Comparison of ENCODE assay signal across 9 mouse cellular contexts in genomic region chr5:96163396-96164020, GRCm38 (mm10). TPM values are rescaled to one million over a fixed set of nuclear protein-coding genes. Genes with fewer than 3 reads are reported as not detected.
DNase-seq lines count a peak whose midpoint lies in the region; ATAC-seq and TF ChIP-seq lines count a peak whose summit lies in the region.
"Had no signal": no experiment of that assay in that cellular context is flagged by ENCODE, and none has a peak within 500 bp of the region (broad histone marks: within the 10 kb centered on the region; RNA-seq: fewer than 3 reads in every experiment).

No protein-coding gene starts in this region.

- peak overlapping the region; percentile 76 for H3K9ac ChIP-seq in heart, embryonic 16.5 days (ENCODE audit: low read length)
- peak overlapping the region; percentile 98 for H3K9ac ChIP-seq in hindbrain, embryonic 13.5 days
- peak overlapping the region; percentile 99 for H3K9ac ChIP-seq in midbrain, embryonic 15.5 days

- ATAC-seq in heart, embryonic 16.5 days (replicated peaks; ENCODE audit: extremely low read depth, insufficient read depth, low FRiP score) = no peak
- ATAC-seq in G1E (ENCODE audit: extremely low read depth, insufficient number of reproducible peaks, low FRiP score, poor library complexity, severe bottlenecking) = no peak
- ATAC-seq in hindbrain, embryonic 13.5 days (ENCODE audit: low FRiP score) = no peak
- ATAC-seq in midbrain, embryonic 15.5 days (replicated peaks) = no peak

- H3K27ac ChIP-seq in heart, embryonic 16.5 days (ENCODE audit: low read length) = peak overlapping the region; percentile 98
- H3K27ac ChIP-seq in hindbrain, embryonic 13.5 days = peak overlapping the region; percentile 99
- peak overlapping the region; percentile 99 for H3K27ac ChIP-seq in midbrain, embryonic 15.5 days

- H3K4me2 ChIP-seq in heart, embryonic 16.5 days (ENCODE audit: low read depth, low read length) = peak overlapping the region; percentile 72
- peak overlapping the region; percentile 69 for H3K4me2 ChIP-seq in hindbrain, embryonic 13.5 days
- H3K4me2 ChIP-seq in midbrain, embryonic 15.5 days = peak overlapping the region; percentile 68

- no peaks in the 10 kb centered on the region for H3K27me3 ChIP-seq in heart, embryonic 16.5 days (ENCODE audit: control insufficient read depth, insufficient read depth, low read length)
- no peaks in the 10 kb centered on the region for H3K27me3 ChIP-seq in G1E (ENCODE audit: insufficient read depth, low read length)
- no peaks in the 10 kb centered on the region for H3K27me3 ChIP-seq in hindbrain, embryonic 13.5 days
- H3K27me3 ChIP-seq in midbrain, embryonic 15.5 days (replicated peaks) = no peaks in the 10 kb centered on the region

- 0% methylated on average over 1 of the region's 1 CpGs for WGBS in heart, embryonic 16.5 days
- WGBS in hindbrain, embryonic 13.5 days = 0% methylated on average over 1 of the region's 1 CpGs
- 3% methylated on average over 1 of the region's 1 CpGs for WGBS in midbrain, embryonic 15.5 days

- peaks cover 23% of the 10 kb centered on the region for H3K4me1 ChIP-seq in heart, embryonic 16.5 days (ENCODE audit: control insufficient read depth, insufficient read depth, low read length)
- peaks cover 21% of the 10 kb centered on the region for H3K4me1 ChIP-seq in G1E (ENCODE audit: insufficient read depth, low read depth, low read length)
- H3K4me1 ChIP-seq in hindbrain, embryonic 13.5 days (replicated peaks) = peaks cover 14% of the 10 kb centered on the region
- peaks cover 22% of the 10 kb centered on the region for H3K4me1 ChIP-seq in midbrain, embryonic 15.5 days

- no peak for DNase-seq in heart, postnatal 25 days (ENCODE audit: low spot score)
- DNase-seq in G1E (ENCODE audit: low spot score) = no peak
- DNase-seq in layer of hippocampus, adult 18-20 months (ENCODE audit: low spot score in 2 of 2) = no peak
- no peak for DNase-seq in B cell, adult 2 months
- DNase-seq in cerebellum, adult 11 months = no peak
- DNase-seq: layer of hippocampus, postnatal 36 days had no signal

- peak overlapping the region; percentile 96 for H3K4me3 ChIP-seq in heart, embryonic 16.5 days (ENCODE audit: low read length)
- peak overlapping the region; percentile 97 for H3K4me3 ChIP-seq in G1E (ENCODE audit: low read depth, low read length)
- peak overlapping the region; percentile 97 for H3K4me3 ChIP-seq in hindbrain, embryonic 13.5 days
- H3K4me3 ChIP-seq in midbrain, embryonic 15.5 days = peak overlapping the region; percentile 98

- H3K9me3 ChIP-seq in heart, embryonic 16.5 days (replicated peaks; ENCODE audit: control insufficient read depth, low read length) = peaks cover 4% of the 10 kb centered on the region; the same call in 1 of the 2 replicates
- H3K9me3 ChIP-seq in G1E (replicated peaks) = peaks cover 8% of the 10 kb centered on the region
- no peaks in the 10 kb centered on the region for H3K9me3 ChIP-seq in hindbrain, embryonic 13.5 days
- no peaks in the 10 kb centered on the region for H3K9me3 ChIP-seq in midbrain, embryonic 15.5 days

- intact Hi-C loops in heart, postnatal 25 days (cut with DNase I) = no loop called here

- TF ChIP-seq CTCF in G1E (IDR thresholded peaks at IDR 0.05; ENCODE audit: low read depth, low read length) = no peak

- H3K36me3 ChIP-seq in heart, embryonic 16.5 days (ENCODE audit: control insufficient read depth, insufficient read depth) = no peaks in the 10 kb centered on the region
- H3K36me3 ChIP-seq in G1E (replicated peaks) = peaks cover 2% of the 10 kb centered on the region
- no peaks in the 10 kb centered on the region for H3K36me3 ChIP-seq in hindbrain, embryonic 13.5 days
- H3K36me3 ChIP-seq in midbrain, embryonic 15.5 days (replicated peaks) = no peaks in the 10 kb centered on the region

RNA-seq across cellular contexts. Expression of gene Cnot6l, which starts 0.5 kb away (rescaled TPM):
- 14.6 and 17.2 TPM in 2 replicates for polyA plus RNA-seq in heart, embryonic 16.5 days (2015; fragmentation: Nextera tagmentation; extraction: Ambion mirVana)
- 10 to 100 TPM; 59.6 to 75.5 TPM for total RNA-seq in heart, postnatal 25 days (2021)
- total RNA-seq in G1E (2014; fragmentation: Nextera tagmentation) = 190 and 198 TPM in 2 replicates
- 111 and 141 TPM in 2 replicates for total RNA-seq in G1E (2017)
- polyA plus RNA-seq in G1E (2012) = 6.0 and 6.8 TPM in 2 replicates
- polyA plus RNA-seq in hindbrain, embryonic 13.5 days (2015; fragmentation: Nextera tagmentation; extraction: Ambion mirVana) = 13.3 and 14.7 TPM in 2 replicates
- 14.6 and 16.4 TPM in 2 replicates for polyA plus RNA-seq in midbrain, embryonic 15.5 days (2015; fragmentation: Nextera tagmentation; extraction: Ambion mirVana)
- 10 to 100 TPM; 70.1 to 80.2 TPM for total RNA-seq in layer of hippocampus, adult 18-20 months (2021)

RNA-seq across cellular contexts. Expression of gene Mrpl1, which starts 45.8 kb away (rescaled TPM):
- 20.9 and 23.5 TPM in 2 replicates for polyA plus RNA-seq in heart, embryonic 16.5 days (2015; fragmentation: Nextera tagmentation; extraction: Ambion mirVana)
- 10 to 100 TPM; 29.4 to 32.1 TPM for total RNA-seq in heart, postnatal 25 days (2021)
- 42.5 and 46.2 TPM in 2 replicates for total RNA-seq in G1E (2014; fragmentation: Nextera tagmentation)
- 41.9 and 50.9 TPM in 2 replicates for total RNA-seq in G1E (2017)
- 2.6 and 3.1 TPM in 2 replicates for polyA plus RNA-seq in G1E (2012)
- polyA plus RNA-seq in hindbrain, embryonic 13.5 days (2015; fragmentation: Nextera tagmentation; extraction: Ambion mirVana) = 18.5 and 19.8 TPM in 2 replicates
- polyA plus RNA-seq in midbrain, embryonic 15.5 days (2015; fragmentation: Nextera tagmentation; extraction: Ambion mirVana) = 13.9 and 15.0 TPM in 2 replicates
- 10 to 100 TPM; 14.4 to 14.9 TPM for total RNA-seq in layer of hippocampus, adult 18-20 months (2021)
